Mouse (Mus musculus) erythroblast, embryonic 14.5 days (primary cell): ENCODE results near the gene Efna5.

Experiments
- GATA1 ChIP-seq: IDR thresholded peaks from 2 replicates; pipeline ENCODE4 v1.6.1; 2012; ENCODE audit warnings: low read length, inconsistent platforms, mixed read lengths
- TAL1 ChIP-seq: IDR thresholded peaks from 3 replicates; pipeline ENCODE4 v1.6.1; 2012; ENCODE audit warnings: low read length, inconsistent platforms, mixed read lengths

GRCm38 (mm10) chr17:62787855-62788254 is 93.3 kb downstream of the Efna5 start:
- TF ChIP-seq TAL1 = no peak
- TF ChIP-seq GATA1 = 0 out of 2 replicates have a peak, but pooled peaks have one; percentile 3
